Mouse (Mus musculus) activated CD4-positive, CD25-positive, alpha-beta regulatory T cell, adult 4 months (primary cell): ENCODE results near the gene Mcf2l. TPM values are rescaled to one million over a fixed set of nuclear protein-coding genes. Genes with fewer than 3 reads are reported as not detected.

ENCODE experiments used
- ATAC-seq: one replicate; pipeline ENCODE4 v1.8.0; 2017
- polyA plus RNA-seq, 2 experiments: library from polyadenylated mRNA; unstranded; fragments of 100-300 nt; shearing (Covaris generic); gene quantifications; one replicate each; pipeline ENCODE4 v1.2.1; 2017

The Mcf2l gene
- polyA plus RNA-seq, 2 experiments from 2014 or later, result 0.40 TPM; not detected in 1

DNA sequence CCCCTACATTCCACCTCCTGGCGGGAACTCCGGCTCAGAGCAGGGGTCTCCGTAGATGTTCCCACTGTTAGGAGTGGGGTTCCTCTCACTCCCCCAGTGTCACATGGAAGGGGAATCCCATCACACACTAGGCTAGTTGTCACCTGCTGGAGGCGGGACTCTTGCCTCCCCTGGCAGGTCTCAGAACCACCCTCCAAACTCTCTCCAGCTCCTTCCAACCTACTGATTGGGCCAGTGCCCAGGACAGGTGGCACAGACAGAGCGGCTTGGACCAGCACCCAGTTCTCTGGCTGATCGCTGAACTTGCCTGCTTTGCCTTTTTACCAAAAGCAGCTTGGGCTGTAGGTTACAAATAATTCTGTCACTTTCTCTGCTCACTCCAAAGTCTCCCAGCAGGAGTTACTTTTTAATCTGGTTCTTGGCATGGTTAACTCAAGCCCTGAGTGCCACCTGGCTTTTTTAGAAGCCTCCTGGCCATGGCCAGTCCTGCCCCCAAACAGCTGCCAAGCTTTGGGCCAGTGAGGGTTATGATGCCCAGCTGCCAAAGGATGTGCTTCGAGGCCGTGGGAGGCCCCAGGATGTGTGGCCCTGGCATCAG lies 687 bp downstream of the Mcf2l start:
- no peak for ATAC-seq

DNA sequence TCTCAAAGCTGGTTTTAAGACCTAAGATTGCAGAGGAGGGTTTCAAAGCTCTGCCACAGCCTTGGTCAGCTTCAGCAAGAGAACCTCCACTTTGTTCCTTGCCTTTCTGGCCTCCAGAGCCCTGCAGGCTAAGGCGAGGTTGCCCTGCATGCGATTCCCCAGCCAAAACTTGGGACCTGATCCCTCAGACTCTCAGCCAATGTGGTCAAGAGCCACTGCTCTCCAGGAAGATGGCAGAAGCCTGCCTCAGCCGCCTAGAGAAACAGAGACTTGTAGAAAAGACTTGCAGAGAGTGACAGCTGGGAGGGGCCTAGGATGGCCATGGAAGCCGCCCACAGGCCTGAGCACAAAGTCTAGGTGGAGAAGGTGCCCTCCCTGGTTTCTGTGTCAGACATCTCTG lies 1.4 kb downstream of the Mcf2l start:
- ATAC-seq, result no peak

GRCm38 (mm10) chr8:12877126-12877525 lies 3.5 kb downstream of the Mcf2l start:
- ATAC-seq, result no peak

DNA sequence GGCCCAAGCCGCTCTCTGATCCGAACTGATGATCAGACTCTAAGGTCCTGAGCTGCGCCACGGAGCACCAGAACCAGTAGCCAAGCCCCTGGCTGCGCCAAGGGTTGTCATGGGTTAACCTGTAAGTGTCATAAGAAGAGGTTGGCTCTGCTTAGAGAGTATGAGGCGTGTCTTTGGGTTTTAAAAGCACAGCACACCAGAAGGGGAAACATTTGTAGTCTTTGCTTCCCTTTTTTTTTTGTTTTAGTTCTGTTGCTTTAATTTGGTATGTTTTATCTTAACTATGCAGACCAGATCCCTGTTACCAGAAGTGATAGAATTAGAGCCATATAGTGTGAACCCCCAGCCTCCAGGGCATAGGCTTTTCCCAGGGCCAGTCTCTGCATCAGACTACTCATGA lies 6.6 kb downstream of the Mcf2l start:
- ATAC-seq, result no peak

- ATAC-seq, result no peak
Measured at GRCm38 (mm10) chr8:12883051-12884004, 9.7 kb downstream of the Mcf2l start.

DNA sequence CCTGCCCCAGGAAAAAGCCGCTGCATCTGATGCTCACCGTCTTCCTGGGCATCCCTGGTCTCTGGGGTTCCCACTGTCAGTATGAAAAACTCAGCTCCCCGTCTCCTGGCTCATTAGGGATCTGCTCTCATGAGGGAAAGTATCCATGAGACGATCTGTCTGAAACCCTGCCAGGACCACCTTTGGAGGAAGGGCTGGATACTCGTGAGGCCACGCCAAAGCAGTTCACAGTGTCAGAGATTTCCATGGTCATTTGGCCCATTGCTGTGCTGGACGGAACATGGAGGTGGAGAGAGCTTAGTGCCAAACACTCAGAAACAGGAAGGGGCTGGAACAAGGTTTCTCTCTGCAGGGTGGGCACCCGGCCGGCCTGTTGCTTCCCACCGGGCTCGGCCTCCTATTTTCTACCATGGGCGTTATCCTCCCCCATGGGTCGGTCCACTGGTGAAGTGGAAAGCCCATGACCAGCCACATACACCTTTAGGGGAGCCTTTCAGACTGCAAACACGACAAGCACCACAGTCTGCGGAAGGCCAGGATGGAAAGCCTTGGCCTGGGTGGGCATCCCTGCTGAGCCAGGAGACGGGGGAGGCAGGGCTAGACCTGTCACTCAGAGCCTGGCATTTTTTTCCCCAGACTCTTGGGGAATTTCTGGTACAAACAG lies 14.3 kb downstream of the Mcf2l start:
- ATAC-seq, result no peak

GRCm38 (mm10) chr8:12889046-12889598 lies 15.5 kb downstream of the Mcf2l start:
- ATAC-seq, result no peak

DNA sequence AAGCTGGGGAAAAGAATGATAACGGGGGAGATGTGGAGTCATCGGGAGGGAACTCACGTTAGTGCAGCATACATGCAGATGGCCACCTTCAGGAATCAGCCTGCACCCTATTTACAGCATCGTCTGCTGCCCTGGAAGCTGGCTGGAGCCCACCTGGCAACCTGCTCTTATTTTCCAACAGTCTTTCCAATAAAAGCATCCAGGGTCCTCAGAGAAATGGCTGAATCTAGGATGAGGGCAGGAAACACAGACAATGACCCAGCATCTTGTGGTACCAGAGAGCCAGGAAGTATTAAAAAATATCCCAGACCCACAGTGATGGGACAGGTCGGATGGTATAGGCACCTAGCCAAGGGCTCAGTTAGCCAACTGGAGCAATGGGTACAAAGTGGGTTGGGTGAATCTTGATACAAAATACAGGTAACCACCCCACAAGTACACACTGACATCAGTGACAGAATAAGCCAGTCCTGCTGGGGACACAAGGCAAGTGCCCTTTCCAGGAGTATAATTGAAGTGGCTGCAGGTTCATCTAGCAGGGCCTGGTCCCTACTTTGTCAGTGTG lies 19.4 kb downstream of the Mcf2l start:
- no peak for ATAC-seq

DNA sequence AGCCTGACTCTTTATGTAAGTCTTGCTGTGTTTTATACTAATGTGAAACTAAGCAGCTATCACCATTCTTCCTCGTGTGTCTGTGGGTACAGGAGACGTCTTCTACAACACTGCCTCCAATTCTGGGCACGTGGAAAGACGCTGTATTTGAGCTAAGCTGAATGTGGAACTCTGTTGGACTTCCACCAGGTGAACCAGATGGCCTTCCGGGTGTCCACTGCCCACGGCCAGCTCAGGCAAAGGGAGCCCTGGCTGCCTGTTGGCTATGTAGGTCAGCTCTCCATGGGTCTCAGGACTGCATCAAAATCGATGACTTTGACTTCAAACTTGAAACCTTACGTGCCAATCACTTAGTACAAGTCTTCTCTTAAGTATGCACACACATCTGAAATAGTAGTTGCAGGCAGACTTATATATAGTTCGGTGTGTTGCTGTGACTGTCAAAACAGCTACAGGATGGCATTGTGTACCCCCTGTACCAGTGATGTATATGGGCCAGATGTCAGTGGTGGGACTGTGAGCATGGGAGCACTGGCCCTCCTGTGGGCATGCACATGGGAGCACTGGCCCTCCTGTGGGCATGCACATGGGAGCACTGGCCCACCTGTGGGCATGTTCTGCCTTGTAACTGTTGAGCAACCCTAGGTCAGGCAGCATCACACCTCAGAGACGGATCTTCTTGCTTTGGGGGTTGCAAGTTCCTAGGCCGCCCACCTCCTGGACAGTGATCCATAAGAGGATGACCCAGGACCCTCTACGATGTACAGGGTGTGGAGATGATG lies 20.4 kb downstream of the Mcf2l start:
- no peak for ATAC-seq

DNA sequence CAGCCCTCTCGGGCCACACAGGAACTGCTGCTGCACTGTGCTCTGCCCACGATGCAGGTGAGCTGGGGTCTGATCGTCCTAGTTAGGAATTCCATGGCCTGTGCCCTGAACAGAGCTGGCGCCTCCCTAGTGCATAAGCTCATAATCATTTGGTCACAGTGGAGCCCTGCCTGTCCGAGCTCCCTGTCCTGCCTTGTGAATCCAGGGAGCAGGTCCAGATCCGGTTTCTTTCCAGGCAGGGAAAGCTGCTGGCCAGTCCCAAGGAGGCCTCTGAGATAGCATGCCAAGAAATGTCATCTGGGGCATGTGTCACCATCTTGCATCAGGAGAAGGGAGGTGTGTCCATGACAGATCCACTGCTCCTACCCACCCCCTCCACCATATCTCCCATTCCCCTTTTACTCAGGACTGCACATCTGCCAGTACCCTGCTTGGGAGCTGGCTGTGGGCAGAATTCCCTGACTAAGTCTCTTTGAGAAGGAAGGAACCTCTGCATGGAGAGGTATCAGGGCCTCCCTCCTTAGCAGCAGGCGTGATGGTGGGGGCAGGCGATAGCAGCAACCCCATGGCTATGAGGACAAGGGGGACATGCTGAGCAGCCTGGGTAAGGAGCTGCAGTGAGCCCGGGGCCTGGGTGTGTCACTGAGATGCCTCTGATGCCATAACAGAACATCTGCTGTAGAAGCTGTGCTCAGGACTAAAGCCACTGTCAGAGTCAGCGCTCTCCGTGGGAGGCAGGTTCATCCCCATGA lies 21.4 kb downstream of the Mcf2l start:
- no peak for ATAC-seq

GRCm38 (mm10) chr8:12895535-12896150 lies 22.0 kb downstream of the Mcf2l start:
- no peak for ATAC-seq

DNA sequence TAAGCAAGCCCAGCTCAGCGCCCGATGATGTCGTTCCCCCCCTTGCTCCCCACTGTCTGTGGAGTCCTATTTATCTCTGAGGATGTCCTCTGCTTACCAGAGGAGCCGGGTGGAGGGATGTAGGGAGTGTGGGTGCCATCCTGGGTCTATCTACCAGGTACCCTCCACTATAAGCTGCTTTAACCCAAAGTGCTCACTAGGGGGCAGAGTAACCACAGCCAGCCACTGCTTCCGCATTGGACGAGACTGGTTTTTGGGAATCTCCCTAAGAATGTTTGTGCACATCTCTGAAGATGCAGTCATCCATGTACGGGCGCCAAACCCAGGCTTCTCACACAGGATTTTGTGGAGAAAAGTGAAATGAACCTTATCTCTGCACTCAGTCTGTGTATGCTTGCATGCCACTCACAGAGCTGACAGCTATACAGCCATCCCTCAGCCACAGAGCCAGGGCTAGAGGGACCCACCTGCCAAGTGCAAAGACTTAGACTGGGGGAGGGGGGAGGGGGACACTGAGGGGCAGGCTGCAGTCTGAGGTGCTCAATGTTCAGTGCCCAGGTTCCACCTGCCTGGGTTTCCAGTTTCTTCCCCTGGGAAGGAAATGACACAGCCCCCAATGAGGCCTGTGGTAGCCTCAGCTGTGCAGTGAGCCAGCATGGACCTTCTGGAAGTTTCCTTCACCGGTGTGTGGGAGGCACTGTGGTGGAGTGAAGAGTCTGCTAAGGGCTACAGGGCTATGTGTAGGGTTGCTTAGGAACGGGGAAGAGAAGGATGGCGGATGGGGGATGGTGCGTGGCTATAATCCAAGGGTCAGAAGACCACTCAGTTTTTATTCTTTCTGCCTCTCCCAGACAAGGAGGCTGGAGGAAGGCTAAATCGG lies 23.1 kb downstream of the Mcf2l start:
- ATAC-seq, result no peak

- ATAC-seq, result no peak
Measured at GRCm38 (mm10) chr8:12897815-12898214, 24.2 kb downstream of the Mcf2l start.

- ATAC-seq, result no peak
Measured at GRCm38 (mm10) chr8:12903790-12904415, 30.3 kb downstream of the Mcf2l start.

DNA sequence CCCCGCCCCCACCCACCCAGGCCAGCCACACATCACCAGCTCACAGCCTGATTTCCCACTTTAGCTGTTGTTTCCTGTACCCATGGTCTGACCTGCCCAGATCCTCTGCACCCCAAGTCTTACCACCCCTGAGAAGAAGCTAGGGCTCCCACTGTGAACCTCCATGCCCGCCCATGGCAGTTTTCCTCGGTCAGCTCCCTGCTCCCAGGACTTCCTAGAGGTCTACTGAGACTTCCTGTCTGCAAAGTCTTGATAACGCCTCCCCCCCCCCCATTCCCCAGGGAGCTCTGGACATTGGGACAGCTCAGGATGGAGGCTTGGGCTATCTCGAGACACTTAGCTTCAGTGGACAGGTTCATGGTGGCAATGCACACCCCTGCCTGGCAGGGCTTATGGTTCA lies 31.5 kb downstream of the Mcf2l start:
- ATAC-seq, result no peak

DNA sequence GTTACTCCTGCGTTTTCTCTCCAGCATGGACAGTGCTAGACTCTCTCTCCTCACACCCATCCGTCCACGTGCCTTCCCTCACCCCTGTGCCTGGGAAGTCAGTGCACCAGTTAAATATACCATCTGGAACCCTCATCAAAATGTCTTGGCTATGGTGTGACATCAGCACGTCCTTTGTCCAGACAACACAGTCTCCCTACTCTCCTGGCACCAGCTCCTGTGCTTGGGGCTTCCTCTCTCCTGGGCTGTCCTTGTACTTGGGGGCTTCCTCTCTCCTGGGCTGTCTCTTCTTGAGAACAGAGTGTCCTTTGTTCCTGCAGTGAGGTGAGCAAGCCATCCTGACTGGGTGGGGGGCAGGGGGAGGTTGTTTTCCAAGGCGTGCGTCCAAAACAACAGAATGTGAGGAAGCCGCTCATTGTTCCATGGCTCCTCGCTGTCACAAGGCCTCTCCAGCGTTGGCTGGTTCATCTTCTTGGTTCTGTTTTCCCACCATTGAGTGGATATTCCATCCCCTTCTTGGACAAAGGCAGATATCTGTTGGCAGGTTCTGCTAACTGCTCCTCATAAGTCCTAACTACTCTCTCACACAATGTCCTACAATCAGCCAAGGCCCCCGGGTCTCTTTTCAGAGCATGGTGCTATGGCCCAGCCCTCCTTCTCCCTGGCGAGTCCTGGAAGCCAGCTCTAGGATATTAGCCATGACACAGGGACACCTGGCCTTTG lies 32.2 kb downstream of the Mcf2l start:
- ATAC-seq, result no peak

- no peak for ATAC-seq
Measured at GRCm38 (mm10) chr8:12906597-12906996, 33.0 kb downstream of the Mcf2l start.

DNA sequence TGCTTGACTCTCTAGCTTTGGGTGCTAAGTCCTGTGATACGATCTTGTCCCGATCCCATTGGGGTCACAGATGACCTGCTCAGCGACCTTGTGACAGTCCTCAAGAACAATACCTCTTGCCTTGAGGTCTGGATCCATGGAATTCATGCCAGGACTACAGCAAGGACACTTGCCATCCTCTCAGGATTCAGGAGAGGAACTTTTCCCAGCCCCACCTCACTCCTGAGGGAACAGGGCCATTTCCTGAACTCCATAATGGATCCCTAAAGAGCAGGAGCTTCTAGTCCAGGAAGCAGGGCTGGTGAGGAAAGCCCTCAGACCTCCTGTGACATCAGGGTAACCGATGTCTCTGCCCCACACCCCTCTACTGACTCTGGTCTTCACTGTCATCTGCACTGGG lies 34.1 kb downstream of the Mcf2l start:
- ATAC-seq, result no peak

- no peak for ATAC-seq
Measured at GRCm38 (mm10) chr8:12912011-12912410, 38.4 kb downstream of the Mcf2l start.
